Mouse (Mus musculus) lung, postnatal 0 days (tissue): ENCODE data around the gene Zfp511. TPM values are rescaled to one million over a fixed set of nuclear protein-coding genes. Genes with fewer than 3 reads are reported as not detected.

Source experiments
- ATAC-seq: fragments of 200-750 bp; cut with Nextera tagmentation; 2 replicates; pipeline ENCODE4 v1.8.0; 2017; ENCODE audit warnings: moderate library complexity
- DNase-seq: peaks from one replicate; pipeline ENCODE4 v3.0.0-alpha.2; 2016; ENCODE audit warnings: low spot score
- H3K27ac ChIP-seq: fragments of 300-500 bp; sonication (generic); 2 replicates; pipeline ENCODE4 v1.5.1; 2014; ENCODE audit warnings: antibody characterized with exemption, mild to moderate bottlenecking, low read length, mixed read lengths
- H3K27me3 ChIP-seq: fragments of 300-500 bp; sonication (generic); replicated peaks from 2 replicates; pipeline ENCODE4 v1.6.1; 2014; ENCODE audit warnings: low read length, mixed read lengths; ENCODE audit not compliant: insufficient read depth
- H3K36me3 ChIP-seq: fragments of 300-500 bp; sonication (generic); 2 replicates; pipeline ENCODE4 v1.6.1; 2014; ENCODE audit warnings: low read length, mixed read lengths; ENCODE audit not compliant: insufficient read depth
- H3K4me1 ChIP-seq: fragments of 300-500 bp; sonication (generic); 2 replicates; pipeline ENCODE4 v1.6.1; 2014; ENCODE audit warnings: antibody characterized with exemption, low read depth, low read length, mixed read lengths; ENCODE audit not compliant: insufficient read depth
- H3K4me2 ChIP-seq: fragments of 300-500 bp; sonication (generic); replicated peaks from 2 replicates; pipeline ENCODE4 v1.6.1; 2014; ENCODE audit warnings: low read depth, mild to moderate bottlenecking, low read length, moderate library complexity, mixed read lengths
- H3K4me3 ChIP-seq: fragments of 300-500 bp; sonication (generic); 2 replicates; pipeline ENCODE4 v1.5.1; 2014; ENCODE audit warnings: low read depth, low read length
- H3K9ac ChIP-seq: fragments of 300-500 bp; sonication (generic); replicated peaks from 2 replicates; pipeline ENCODE4 v1.6.1; 2014; ENCODE audit warnings: low read depth, mild to moderate bottlenecking
- H3K9me3 ChIP-seq: fragments of 300-500 bp; sonication (generic); 2 replicates; pipeline ENCODE4 v1.6.1; 2016; ENCODE audit warnings: low read length, mixed read lengths
- CTCF ChIP-seq: IDR thresholded peaks from 2 replicates; pipeline ENCODE4 v1.5.1; 2016; ENCODE audit warnings: antibody characterized with exemption, mild to moderate bottlenecking
- EP300 ChIP-seq: IDR thresholded peaks from 2 replicates; pipeline ENCODE4 v1.6.1; 2016; ENCODE audit warnings: antibody characterized with exemption, mild to moderate bottlenecking, control low read depth
- WGBS: fragments of 180-500 bp; shearing (Covaris S2); extraction: QIAGEN DNeasy Blood & Tissue Kit; methylation state at CpG from one replicate; pipeline ENCODE4 v1.1.7; 2014; 5-methylcytosine and 5-hydroxymethylcytosine counted together
- polyA plus RNA-seq: library from polyadenylated mRNA; unstranded; fragments of >200 nt; fragmentation: Nextera tagmentation; extraction: Ambion mirVana; gene quantifications from 2 replicates; pipeline ENCODE4 v1.2.1, GENCODE M21; 2015

Gene Zfp511
- polyA plus RNA-seq, 1 experiment from 2014 or later = 23.0 TPM

GRCm38 (mm10) chr7:140063092-140063491, 26.9 kb downstream of the Zfp511 start:
- no peak overlapping the region for H3K9ac ChIP-seq
- H3K36me3 ChIP-seq = no peaks in the 10 kb centered on the region
- DNase-seq (peak; percentile 70), ATAC-seq (no peak)
- H3K9me3 ChIP-seq = no peaks in the 10 kb centered on the region
- H3K27me3 ChIP-seq = peaks cover 50% of the 10 kb centered on the region
- H3K4me2 ChIP-seq = no peak overlapping the region
- 0 out of 2 replicates have a peak, but pooled peaks cover 6% of the 10 kb centered on the region for H3K4me1 ChIP-seq
- WGBS = 19% methylated on average over 7 of the region's 7 CpGs
- no peak for TF ChIP-seq EP300
- peak; percentile 84 for TF ChIP-seq CTCF
- no peak overlapping the region for H3K4me3 ChIP-seq
- H3K27ac ChIP-seq = no peak overlapping the region

- Histone ChIP-seq H3K27me3 (peaks cover 11% of the 10 kb centered on the region), H3K4me2 (no peak overlapping the region), H3K9ac (no peak overlapping the region), H3K9me3 (no peaks in the 10 kb centered on the region), H3K4me3 (no peak overlapping the region), H3K36me3 (no peaks in the 10 kb centered on the region), H3K27ac (no peak overlapping the region), H3K4me1 (no peaks in the 10 kb centered on the region)
- ATAC-seq (no peak), DNase-seq (no peak)
- WGBS = 51% methylated on average over 6 of the region's 6 CpGs
- TF ChIP-seq EP300 = no peak
- TF ChIP-seq CTCF = no peak
These were observed 31.2 kb downstream of the Zfp511 start for GRCm38 (mm10) chr7:140067397-140067796.

- peak overlapping the region; percentile 19 for H3K4me3 ChIP-seq
- no peaks in the 10 kb centered on the region for H3K4me1 ChIP-seq
- TF ChIP-seq CTCF = no peak
- TF ChIP-seq EP300 = no peak
- no peaks in the 10 kb centered on the region for H3K9me3 ChIP-seq
- 0 out of 2 replicates have a peak overlapping the region, but pooled peaks have one; percentile 19 for H3K9ac ChIP-seq
- peak overlapping the region; percentile 50 for H3K4me2 ChIP-seq
- H3K36me3 ChIP-seq = no peaks in the 10 kb centered on the region
- H3K27ac ChIP-seq = no peak overlapping the region
- WGBS = 37% methylated on average over 38 of the region's 39 CpGs
- DNase-seq (peak; percentile 38), ATAC-seq (peak; percentile 62)
- no peaks in the 10 kb centered on the region; the same call in 1 of the 2 replicates for H3K27me3 ChIP-seq
These were observed 34.0 kb downstream of the Zfp511 start for GRCm38 (mm10) chr7:140070042-140070711.

GRCm38 (mm10) chr7:140077698-140078097, 41.5 kb downstream of the Zfp511 start:
- Histone ChIP-seq H3K9ac (no peak overlapping the region), H3K27ac (no peak overlapping the region), H3K4me2 (no peak overlapping the region), H3K36me3 (no peaks in the 10 kb centered on the region), H3K9me3 (no peaks in the 10 kb centered on the region), H3K4me3 (no peak overlapping the region), H3K4me1 (no peaks in the 10 kb centered on the region), H3K27me3 (0 out of 2 replicates have a peak, but pooled peaks cover 21% of the 10 kb centered on the region)
- TF ChIP-seq EP300 (no peak), CTCF (no peak)
- WGBS = 62% methylated on average over 6 of the region's 6 CpGs
- DNase-seq (no peak), ATAC-seq (no peak)

GRCm38 (mm10) chr7:140078711-140079110, 42.5 kb downstream of the Zfp511 start:
- Histone ChIP-seq H3K27me3 (0 out of 2 replicates have a peak, but pooled peaks cover 21% of the 10 kb centered on the region), H3K36me3 (no peaks in the 10 kb centered on the region), H3K9me3 (no peaks in the 10 kb centered on the region), H3K4me2 (no peak overlapping the region), H3K27ac (no peak overlapping the region), H3K4me3 (no peak overlapping the region), H3K4me1 (no peaks in the 10 kb centered on the region), H3K9ac (no peak overlapping the region)
- peak; percentile 79 for DNase-seq
- TF ChIP-seq EP300 (peak; percentile 27; the same call in 1 of the 2 replicates), CTCF (peak; percentile 88)
- 9% methylated on average over 5 of the region's 5 CpGs for WGBS
- ATAC-seq = no peak

GRCm38 (mm10) chr7:140080503-140081156, 44.4 kb downstream of the Zfp511 start:
- Histone ChIP-seq H3K4me2 (no peak overlapping the region), H3K27me3 (0 out of 2 replicates have a peak, but pooled peaks cover 21% of the 10 kb centered on the region), H3K36me3 (no peaks in the 10 kb centered on the region), H3K27ac (no peak overlapping the region), H3K9ac (0 out of 2 replicates have a peak overlapping the region, but pooled peaks have one; percentile 3), H3K9me3 (no peaks in the 10 kb centered on the region), H3K4me3 (no peak overlapping the region), H3K4me1 (no peaks in the 10 kb centered on the region)
- TF ChIP-seq CTCF (no peak), EP300 (no peak)
- DNase-seq (peak; percentile 69), ATAC-seq (peak; percentile 72)
- 1% methylated on average over 24 of the region's 24 CpGs for WGBS
